Mouse (Mus musculus): ENCODE results near the gene Lyst. TPM values are rescaled to one million over a fixed set of nuclear protein-coding genes. Genes with fewer than 3 reads are reported as not detected.

Lyst gene
- polyA plus RNA-seq, 1 experiment from 2014 or later, result 1.1 TPM

GRCm38 (mm10) chr13:13784420-13784936 is 194.3 kb downstream of the Lyst start:
- ATAC-seq, result peak; percentile 35; the same call in 1 of the 2 replicates
- Histone ChIP-seq H3K9ac (ENCODE audit: low read depth, low read length) (no peak overlapping the region), H3K36me3 (ENCODE audit: control insufficient read depth, insufficient read depth) (no peaks in the 10 kb centered on the region), H3K27me3 (replicated peaks; ENCODE audit: control insufficient read depth, insufficient read depth, low read length) (peaks cover 37% of the 10 kb centered on the region), H3K4me1 (replicated peaks; ENCODE audit: control insufficient read depth, insufficient read depth, low read length) (no peaks in the 10 kb centered on the region), H3K4me2 (replicated peaks; ENCODE audit: low read depth) (peak overlapping the region; percentile 92), H3K9me3 (ENCODE audit: control insufficient read depth) (no peaks in the 10 kb centered on the region), H3K4me3 (ENCODE audit: low read depth, low read length) (peak overlapping the region; percentile 53), H3K27ac (ENCODE audit: low read depth, low read length) (no peak overlapping the region)
- TF ChIP-seq CTCF (IDR thresholded peaks at IDR 0.05; ENCODE audit: low read depth), result no peak
- WGBS, result under 1% methylated on average over 50 of the region's 59 CpGs

DNA sequence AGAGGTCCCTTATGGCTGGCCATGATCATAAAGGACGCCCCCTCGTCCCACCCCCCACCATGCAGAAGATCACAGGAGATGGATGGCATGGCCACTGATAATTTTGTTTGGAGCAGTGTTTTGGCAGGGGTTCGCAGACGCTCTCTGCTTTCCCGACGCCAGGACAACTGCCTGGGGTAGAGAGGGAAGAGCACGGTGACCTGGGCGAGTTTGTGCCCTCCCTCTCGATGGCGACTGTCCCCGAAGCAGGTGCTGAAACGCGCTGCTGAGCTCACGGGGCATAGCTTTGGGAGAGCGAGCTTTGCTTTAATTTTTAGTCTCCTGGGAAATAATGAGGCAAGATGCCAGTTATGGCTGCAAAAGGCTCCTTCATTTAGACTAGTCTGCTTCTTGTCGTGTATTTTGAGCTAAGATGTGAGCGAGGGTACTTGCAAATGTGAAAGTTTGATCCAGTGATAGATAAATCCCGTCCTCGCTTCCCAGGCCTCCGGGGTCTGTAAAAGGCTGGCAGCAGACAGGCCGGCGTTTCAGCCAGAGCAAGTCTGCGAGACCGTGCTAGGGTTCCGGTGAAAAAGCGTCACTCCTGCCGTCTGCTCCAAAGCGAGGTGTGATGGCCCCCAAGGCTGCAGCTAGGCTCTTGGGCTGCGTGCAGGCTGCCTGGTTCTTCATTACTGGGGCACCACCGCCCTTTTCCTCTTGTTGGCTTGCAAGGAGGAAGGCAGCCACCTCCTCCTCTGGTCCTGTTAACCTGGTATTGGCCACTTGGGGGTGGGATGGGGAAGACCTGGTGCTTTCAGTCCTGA is 195.0 kb downstream of the Lyst start:
- Histone ChIP-seq H3K27me3 (replicated peaks; ENCODE audit: control insufficient read depth, insufficient read depth, low read length) (peaks cover 37% of the 10 kb centered on the region), H3K27ac (ENCODE audit: low read depth, low read length) (no peak overlapping the region), H3K9ac (ENCODE audit: low read depth, low read length) (no peak overlapping the region), H3K4me2 (replicated peaks; ENCODE audit: low read depth) (peak overlapping the region; percentile 92), H3K4me1 (replicated peaks; ENCODE audit: control insufficient read depth, insufficient read depth, low read length) (no peaks in the 10 kb centered on the region), H3K36me3 (ENCODE audit: control insufficient read depth, insufficient read depth) (no peaks in the 10 kb centered on the region), H3K4me3 (ENCODE audit: low read depth, low read length) (peak overlapping the region; percentile 53), H3K9me3 (ENCODE audit: control insufficient read depth) (no peaks in the 10 kb centered on the region)
- TF ChIP-seq CTCF (IDR thresholded peaks at IDR 0.05; ENCODE audit: low read depth), result no peak
- no peak for ATAC-seq
- under 1% methylated on average over 30 of the region's 30 CpGs for WGBS

DNA sequence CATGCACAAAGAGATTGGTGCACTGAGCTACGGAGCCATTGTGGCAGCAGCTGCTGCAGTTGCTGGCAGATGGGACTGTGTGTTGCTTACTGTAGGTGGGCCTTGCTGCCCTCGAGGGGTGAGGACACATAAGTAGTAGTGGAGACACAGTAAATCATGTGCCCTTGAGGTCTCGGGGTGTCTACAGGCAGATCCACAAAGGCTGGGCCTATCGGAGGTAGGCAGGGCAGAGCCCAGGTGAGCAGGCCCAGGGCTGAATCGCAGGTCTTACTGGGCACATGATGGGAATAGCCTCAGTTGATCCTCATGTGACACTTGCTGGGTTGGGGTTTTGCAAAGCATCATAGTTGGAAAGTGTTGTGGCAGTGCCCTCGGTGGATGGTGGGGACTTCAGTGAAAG is 196.8 kb downstream of the Lyst start:
- no peak for ATAC-seq
- H3K9me3 ChIP-seq (ENCODE audit: control insufficient read depth), result no peaks in the 10 kb centered on the region
- WGBS, result 85% methylated on average over 6 of the region's 6 CpGs

DNA sequence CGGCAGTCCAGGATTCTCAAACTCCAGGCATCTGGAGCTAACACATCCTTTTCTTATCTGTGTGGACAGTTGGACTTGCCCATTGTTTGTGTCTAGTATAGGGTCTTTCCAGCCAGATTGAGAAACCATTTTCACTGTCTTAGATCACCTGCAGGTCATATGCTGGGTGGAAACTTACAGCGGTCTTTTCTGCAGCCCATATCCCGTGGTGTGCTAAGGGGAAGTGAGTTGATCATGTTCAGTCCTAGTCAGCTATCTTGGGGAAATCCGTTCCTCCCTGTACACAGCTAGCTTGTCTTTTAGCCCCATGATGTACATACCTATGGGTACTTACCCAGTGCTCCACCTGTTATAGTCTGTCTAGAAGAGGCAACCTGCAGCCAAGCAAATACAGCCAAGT is 197.9 kb downstream of the Lyst start:
- H3K4me3 ChIP-seq (ENCODE audit: low read depth, low read length), result no peak overlapping the region
- no peaks in the 10 kb centered on the region for H3K9me3 ChIP-seq (ENCODE audit: control insufficient read depth)
- no peak overlapping the region for H3K4me2 ChIP-seq (replicated peaks; ENCODE audit: low read depth)
- H3K9ac ChIP-seq (ENCODE audit: low read depth, low read length), result no peak overlapping the region
- H3K27me3 ChIP-seq (replicated peaks; ENCODE audit: control insufficient read depth, insufficient read depth, low read length), result peaks cover 31% of the 10 kb centered on the region
- no peaks in the 10 kb centered on the region for H3K4me1 ChIP-seq (replicated peaks; ENCODE audit: control insufficient read depth, insufficient read depth, low read length)
- no peak overlapping the region for H3K27ac ChIP-seq (ENCODE audit: low read depth, low read length)
- no peak for ATAC-seq
- no peak for TF ChIP-seq CTCF (IDR thresholded peaks at IDR 0.05; ENCODE audit: low read depth)
- WGBS, result 84% methylated on average over 4 of the region's 4 CpGs
- H3K36me3 ChIP-seq (ENCODE audit: control insufficient read depth, insufficient read depth), result no peaks in the 10 kb centered on the region

More for the DNA sequence above, 196.8 kb downstream of the Lyst start:
- Histone ChIP-seq H3K4me1 (replicated peaks; ENCODE audit: control insufficient read depth, insufficient read depth, low read length) (no peaks in the 10 kb centered on the region), H3K27me3 (replicated peaks; ENCODE audit: control insufficient read depth, insufficient read depth, low read length) (peaks cover 37% of the 10 kb centered on the region), H3K27ac (ENCODE audit: low read depth, low read length) (no peak overlapping the region), H3K9ac (ENCODE audit: low read depth, low read length) (no peak overlapping the region), H3K4me3 (ENCODE audit: low read depth, low read length) (no peak overlapping the region), H3K36me3 (ENCODE audit: control insufficient read depth, insufficient read depth) (no peaks in the 10 kb centered on the region), H3K4me2 (replicated peaks; ENCODE audit: low read depth) (no peak overlapping the region)
- TF ChIP-seq CTCF (IDR thresholded peaks at IDR 0.05; ENCODE audit: low read depth), result no peak

DNA sequence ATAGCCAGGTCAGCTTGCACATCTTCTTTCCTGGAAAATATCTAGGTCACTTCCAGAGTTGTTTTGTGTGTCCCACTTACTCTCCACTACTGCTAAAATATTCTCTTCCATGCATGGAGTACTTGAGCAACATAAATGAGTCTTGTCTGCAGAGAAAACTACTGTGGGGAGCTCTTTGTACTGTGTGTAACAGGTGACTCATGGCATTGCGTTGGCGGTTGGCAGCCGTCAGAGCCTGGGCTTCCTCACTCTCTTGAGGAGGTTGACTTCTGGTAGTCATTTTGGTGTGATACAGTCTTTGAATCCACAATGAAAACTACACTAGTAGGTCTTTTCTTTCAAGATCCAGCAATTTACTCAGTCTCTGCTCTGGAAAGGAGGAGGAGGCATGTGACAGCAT is 201.8 kb downstream of the Lyst start:
- TF ChIP-seq CTCF (IDR thresholded peaks at IDR 0.05; ENCODE audit: low read depth), result no peak
- H3K27ac ChIP-seq (ENCODE audit: low read depth, low read length), result no peak overlapping the region
- H3K4me2 ChIP-seq (replicated peaks; ENCODE audit: low read depth), result no peak overlapping the region
- H3K36me3 ChIP-seq (ENCODE audit: control insufficient read depth, insufficient read depth), result no peaks in the 10 kb centered on the region
- H3K27me3 ChIP-seq (replicated peaks; ENCODE audit: control insufficient read depth, insufficient read depth, low read length), result no peaks in the 10 kb centered on the region
- WGBS, result 88% methylated on average over 3 of the region's 3 CpGs
- H3K4me3 ChIP-seq (ENCODE audit: low read depth, low read length), result no peak overlapping the region
- no peaks in the 10 kb centered on the region for H3K4me1 ChIP-seq (replicated peaks; ENCODE audit: control insufficient read depth, insufficient read depth, low read length)
- no peak for ATAC-seq
- H3K9me3 ChIP-seq (ENCODE audit: control insufficient read depth), result no peaks in the 10 kb centered on the region
- H3K9ac ChIP-seq (ENCODE audit: low read depth, low read length), result no peak overlapping the region

- H3K4me1 ChIP-seq (replicated peaks; ENCODE audit: control insufficient read depth, insufficient read depth, low read length), result no peaks in the 10 kb centered on the region
- 33% methylated on average over 5 of the region's 5 CpGs for WGBS
- no peak for ATAC-seq
- H3K4me3 ChIP-seq (ENCODE audit: low read depth, low read length), result no peak overlapping the region
- no peaks in the 10 kb centered on the region for H3K9me3 ChIP-seq (ENCODE audit: control insufficient read depth)
- H3K27me3 ChIP-seq (replicated peaks; ENCODE audit: control insufficient read depth, insufficient read depth, low read length), result no peaks in the 10 kb centered on the region
- no peak for TF ChIP-seq CTCF (IDR thresholded peaks at IDR 0.05; ENCODE audit: low read depth)
- no peak overlapping the region for H3K4me2 ChIP-seq (replicated peaks; ENCODE audit: low read depth)
- H3K9ac ChIP-seq (ENCODE audit: low read depth, low read length), result no peak overlapping the region
- no peak overlapping the region for H3K27ac ChIP-seq (ENCODE audit: low read depth, low read length)
- no peaks in the 10 kb centered on the region for H3K36me3 ChIP-seq (ENCODE audit: control insufficient read depth, insufficient read depth)
Measured at GRCm38 (mm10) chr13:13795166-13795832, 205.1 kb downstream of the Lyst start.
